Mouse (Mus musculus) ES-CJ7 (cell line): Measurements from ENCODE around the gene Lrg1.

Experiments
- DNase-seq: peaks from one replicate; pipeline ENCODE4 v3.0.0; 2011; ENCODE audit warnings: low read depth, low spot score

Lrg1 gene

GRCm38 (mm10) chr17:56136558-56136957 lies 14.8 kb upstream of the Lrg1 start:
- DNase-seq: no peak

GRCm38 (mm10) chr17:56134463-56134971 lies 12.7 kb upstream of the Lrg1 start:
- DNase-seq: peak; percentile 53

GRCm38 (mm10) chr17:56133457-56134363 lies 11.9 kb upstream of the Lrg1 start:
- DNase-seq: no peak

GRCm38 (mm10) chr17:56132661-56133060 lies 10.9 kb upstream of the Lrg1 start:
- no peak for DNase-seq

- peak; percentile 85 for DNase-seq
These were observed 10.0 kb upstream of the Lrg1 start for GRCm38 (mm10) chr17:56131814-56132213.

- DNase-seq: peak; percentile 59
These were observed 9.3 kb upstream of the Lrg1 start for GRCm38 (mm10) chr17:56131136-56131535.

GRCm38 (mm10) chr17:56128246-56128645 lies 6.4 kb upstream of the Lrg1 start:
- no peak for DNase-seq

- no peak for DNase-seq
These were observed 4.4 kb upstream of the Lrg1 start for GRCm38 (mm10) chr17:56126175-56126574.

- DNase-seq: no peak
These were observed 3.5 kb upstream of the Lrg1 start for GRCm38 (mm10) chr17:56125276-56125630.

GRCm38 (mm10) chr17:56124377-56125275 lies 2.8 kb upstream of the Lrg1 start:
- DNase-seq: peak; percentile 84

GRCm38 (mm10) chr17:56123681-56124340 lies 2.0 kb upstream of the Lrg1 start:
- DNase-seq: no peak

GRCm38 (mm10) chr17:56123161-56123560 lies 1.4 kb upstream of the Lrg1 start:
- no peak for DNase-seq

- no peak for DNase-seq
These were observed 1.6 kb downstream of the Lrg1 start for GRCm38 (mm10) chr17:56119981-56120880.

GRCm38 (mm10) chr17:56119431-56119830 lies 2.4 kb downstream of the Lrg1 start:
- no peak for DNase-seq

- DNase-seq: peak; percentile 69
These were observed 4.5 kb downstream of the Lrg1 start, which contains the start of gene Plin5 for GRCm38 (mm10) chr17:56117251-56117710. TSS of gene Plin5 (minus strand) at chr17:56117596.

- no peak for DNase-seq
These were observed 5.6 kb downstream of the Lrg1 start for GRCm38 (mm10) chr17:56116193-56116592.

GRCm38 (mm10) chr17:56112743-56113142 lies 9.1 kb downstream of the Lrg1 start:
- DNase-seq: no peak

- peak; percentile 76 for DNase-seq
These were observed 9.9 kb downstream of the Lrg1 start for GRCm38 (mm10) chr17:56111864-56112263.

GRCm38 (mm10) chr17:56111021-56111420 lies 10.8 kb downstream of the Lrg1 start:
- DNase-seq: no peak

- no peak for DNase-seq
These were observed 11.2 kb downstream of the Lrg1 start for GRCm38 (mm10) chr17:56110571-56110970.
